Mouse (Mus musculus) stomach, embryonic 15.5 days (tissue): ENCODE measurements around the gene Srf. TPM values are rescaled to one million over a fixed set of nuclear protein-coding genes. Genes with fewer than 3 reads are reported as not detected.
A peak's percentile ranks its signal among the peaks of the same experiment; 100 is the strongest.

Experiments used
- ATAC-seq: fragments of 200-750 bp; cut with Nextera tagmentation; 2 replicates; pipeline ENCODE4 v1.8.0; 2017; ENCODE audit warnings: low read depth, moderate number of reproducible peaks, moderate TSS enrichment; ENCODE audit not compliant: insufficient read depth, low FRiP score
- H3K27ac ChIP-seq: fragments of 300-500 bp; sonication (generic); 2 replicates; pipeline ENCODE4 v1.5.1; 2015; ENCODE audit warnings: mild to moderate bottlenecking, inconsistent platforms
- H3K27me3 ChIP-seq: fragments of 300-500 bp; sonication (generic); replicated peaks from 2 replicates; pipeline ENCODE4 v1.6.1; 2015; ENCODE audit warnings: inconsistent platforms
- H3K36me3 ChIP-seq: fragments of 300-500 bp; sonication (generic); 2 replicates; pipeline ENCODE4 v1.6.1; 2015; ENCODE audit warnings: inconsistent platforms
- H3K4me1 ChIP-seq: fragments of 300-500 bp; sonication (generic); 2 replicates; pipeline ENCODE4 v1.6.1; 2015; ENCODE audit warnings: inconsistent platforms
- H3K4me2 ChIP-seq: fragments of 300-500 bp; sonication (generic); 2 replicates; pipeline ENCODE4 v1.6.1; 2015; ENCODE audit warnings: mild to moderate bottlenecking, inconsistent platforms
- H3K4me3 ChIP-seq: fragments of 300-500 bp; sonication (generic); replicated peaks from 2 replicates; pipeline ENCODE4 v1.5.1; 2015; ENCODE audit warnings: inconsistent platforms
- H3K9ac ChIP-seq: fragments of 300-500 bp; sonication (generic); 2 replicates; pipeline ENCODE4 v1.6.1; 2015; ENCODE audit warnings: inconsistent platforms
- H3K9me3 ChIP-seq: fragments of 300-500 bp; sonication (generic); 2 replicates; pipeline ENCODE4 v1.6.1; 2016; ENCODE audit warnings: inconsistent platforms
- WGBS: fragments of 180-500 bp; shearing (Covaris S2); methylation state at CpG from one replicate; pipeline ENCODE4 v1.1.7; 2015; 5-methylcytosine and 5-hydroxymethylcytosine counted together
- polyA plus RNA-seq: library from polyadenylated mRNA; unstranded; fragments of >200 nt; fragmentation: Nextera tagmentation; extraction: Ambion mirVana; gene quantifications from 2 replicates; pipeline ENCODE4 v1.2.1, GENCODE M21; 2015

Gene Srf
- polyA plus RNA-seq, 1 experiment from 2014 or later: 9.4 TPM

GRCm38 (mm10) chr17:46546995-46547394 lies 9.0 kb downstream of the Srf start:
- Histone ChIP-seq H3K9me3 (no peaks in the 10 kb centered on the region), H3K36me3 (peaks cover 39% of the 10 kb centered on the region), H3K27ac (no peak overlapping the region), H3K4me1 (peaks cover 27% of the 10 kb centered on the region), H3K9ac (no peak overlapping the region), H3K4me3 (no peak overlapping the region), H3K4me2 (peak overlapping the region; percentile 82; the same call in 1 of the 2 replicates), H3K27me3 (no peaks in the 10 kb centered on the region)
- no peak for ATAC-seq
- WGBS: 31% methylated on average over 8 of the region's 8 CpGs

GRCm38 (mm10) chr17:46546591-46546990 lies 9.4 kb downstream of the Srf start:
- peaks cover 27% of the 10 kb centered on the region for H3K4me1 ChIP-seq
- H3K9ac ChIP-seq: no peak overlapping the region
- H3K27me3 ChIP-seq: no peaks in the 10 kb centered on the region
- H3K4me3 ChIP-seq: peak overlapping the region; percentile 45
- WGBS: 18% methylated on average over 7 of the region's 7 CpGs
- H3K9me3 ChIP-seq: no peaks in the 10 kb centered on the region
- no peak for ATAC-seq
- H3K36me3 ChIP-seq: peaks cover 35% of the 10 kb centered on the region
- H3K4me2 ChIP-seq: peak overlapping the region; percentile 82
- no peak overlapping the region for H3K27ac ChIP-seq

- no peak within 1 kb of the TSS for H3K27ac ChIP-seq
- H3K9ac ChIP-seq: peak within 1 kb of the TSS; percentile 38; the same call in 1 of the 2 replicates
- H3K36me3 ChIP-seq: peaks cover 29% of the 10 kb centered on the region
- H3K27me3 ChIP-seq: no peaks in the 10 kb centered on the region
- no peak; the same call in 1 of the 2 replicates for ATAC-seq
- peak within 1 kb of the TSS; percentile 82 for H3K4me2 ChIP-seq
- H3K4me3 ChIP-seq: peak within 1 kb of the TSS; percentile 45
- H3K4me1 ChIP-seq: peaks cover 27% of the 10 kb centered on the region
- 5% methylated on average over 44 of the region's 49 CpGs for WGBS
- no peaks in the 10 kb centered on the region for H3K9me3 ChIP-seq
Observed at GRCm38 (mm10) chr17:46545813-46546564, 10.0 kb downstream of the Srf start, which contains the start of gene Cul9. Cul9 (minus strand) TSS chr17:46546388.

- Histone ChIP-seq H3K27ac (no peak overlapping the region), H3K9ac (no peak overlapping the region), H3K4me3 (no peak overlapping the region), H3K36me3 (peaks cover 8% of the 10 kb centered on the region; the same call in 1 of the 2 replicates), H3K9me3 (no peaks in the 10 kb centered on the region), H3K4me1 (peaks cover 25% of the 10 kb centered on the region), H3K4me2 (no peak overlapping the region), H3K27me3 (no peaks in the 10 kb centered on the region)
- 84% methylated on average over 12 of the region's 12 CpGs for WGBS
- ATAC-seq: no peak
Observed at GRCm38 (mm10) chr17:46543661-46544060, 12.3 kb downstream of the Srf start.

GRCm38 (mm10) chr17:46525579-46526307 lies 30.2 kb downstream of the Srf start:
- H3K9me3 ChIP-seq: no peaks in the 10 kb centered on the region
- H3K4me2 ChIP-seq: no peak overlapping the region
- no peaks in the 10 kb centered on the region for H3K36me3 ChIP-seq
- ATAC-seq: peak; percentile 68
- H3K27me3 ChIP-seq: no peaks in the 10 kb centered on the region; the same call in 1 of the 2 replicates
- H3K4me1 ChIP-seq: 0 out of 2 replicates have a peak, but pooled peaks cover 4% of the 10 kb centered on the region
- H3K9ac ChIP-seq: no peak overlapping the region
- no peak overlapping the region for H3K27ac ChIP-seq
- 43% methylated on average over 12 of the region's 12 CpGs for WGBS
- no peak overlapping the region for H3K4me3 ChIP-seq

GRCm38 (mm10) chr17:46525065-46525464 lies 30.9 kb downstream of the Srf start:
- 65% methylated on average over 10 of the region's 10 CpGs for WGBS
- Histone ChIP-seq H3K27me3 (no peaks in the 10 kb centered on the region; the same call in 1 of the 2 replicates), H3K27ac (no peak overlapping the region), H3K9ac (no peak overlapping the region), H3K4me2 (no peak overlapping the region), H3K36me3 (no peaks in the 10 kb centered on the region), H3K4me1 (0 out of 2 replicates have a peak, but pooled peaks cover 7% of the 10 kb centered on the region), H3K9me3 (no peaks in the 10 kb centered on the region), H3K4me3 (no peak overlapping the region)
- no peak for ATAC-seq

- 40% methylated on average over 24 of the region's 24 CpGs for WGBS
- Histone ChIP-seq H3K27ac (no peak overlapping the region), H3K4me3 (no peak overlapping the region), H3K4me2 (no peak overlapping the region), H3K9me3 (no peaks in the 10 kb centered on the region), H3K9ac (no peak overlapping the region), H3K36me3 (no peaks in the 10 kb centered on the region), H3K27me3 (no peaks in the 10 kb centered on the region; the same call in 1 of the 2 replicates), H3K4me1 (0 out of 2 replicates have a peak, but pooled peaks cover 7% of the 10 kb centered on the region)
- ATAC-seq: no peak
Observed at GRCm38 (mm10) chr17:46521963-46522668, 33.9 kb downstream of the Srf start.

- Histone ChIP-seq H3K9ac (no peak overlapping the region), H3K27me3 (no peaks in the 10 kb centered on the region; the same call in 1 of the 2 replicates), H3K4me2 (peak overlapping the region; percentile 42), H3K4me1 (0 out of 2 replicates have a peak, but pooled peaks cover 7% of the 10 kb centered on the region), H3K9me3 (no peaks in the 10 kb centered on the region), H3K27ac (no peak overlapping the region), H3K4me3 (0 out of 2 replicates have a peak overlapping the region, but pooled peaks have one; percentile 16), H3K36me3 (no peaks in the 10 kb centered on the region)
- ATAC-seq: no peak
- 69% methylated on average over 9 of the region's 9 CpGs for WGBS
Observed at GRCm38 (mm10) chr17:46521174-46521573, 34.8 kb downstream of the Srf start.

- Histone ChIP-seq H3K4me2 (peak overlapping the region; percentile 42), H3K27me3 (no peaks in the 10 kb centered on the region; the same call in 1 of the 2 replicates), H3K9me3 (no peaks in the 10 kb centered on the region), H3K27ac (no peak overlapping the region), H3K9ac (no peak overlapping the region), H3K36me3 (no peaks in the 10 kb centered on the region), H3K4me3 (peak overlapping the region; percentile 16), H3K4me1 (0 out of 2 replicates have a peak, but pooled peaks cover 7% of the 10 kb centered on the region)
- 30% methylated on average over 25 of the region's 25 CpGs for WGBS
- ATAC-seq: peak; percentile 38; the same call in 1 of the 2 replicates
Observed at GRCm38 (mm10) chr17:46520385-46520979, 35.5 kb downstream of the Srf start.

- no peak for ATAC-seq
- Histone ChIP-seq H3K9ac (no peak overlapping the region), H3K36me3 (no peaks in the 10 kb centered on the region), H3K9me3 (no peaks in the 10 kb centered on the region), H3K27ac (no peak overlapping the region), H3K4me1 (0 out of 2 replicates have a peak, but pooled peaks cover 7% of the 10 kb centered on the region), H3K27me3 (no peaks in the 10 kb centered on the region; the same call in 1 of the 2 replicates), H3K4me3 (peak overlapping the region; percentile 16), H3K4me2 (peak overlapping the region; percentile 42)
- WGBS: 56% methylated on average over 10 of the region's 10 CpGs
Observed at GRCm38 (mm10) chr17:46519971-46520370, 36.0 kb downstream of the Srf start.

- ATAC-seq: no peak
- Histone ChIP-seq H3K36me3 (no peaks in the 10 kb centered on the region), H3K9me3 (no peaks in the 10 kb centered on the region), H3K9ac (no peak overlapping the region), H3K4me2 (no peak overlapping the region), H3K27ac (no peak overlapping the region), H3K4me3 (no peak overlapping the region), H3K4me1 (no peaks in the 10 kb centered on the region), H3K27me3 (no peaks in the 10 kb centered on the region)
- 60% methylated on average over 2 of the region's 2 CpGs for WGBS
Observed at GRCm38 (mm10) chr17:46513329-46513728, 42.6 kb downstream of the Srf start.
